Mouse (Mus musculus) midbrain, embryonic 15.5 days (tissue): ENCODE results near the gene Ly86. TPM values are rescaled to one million over a fixed set of nuclear protein-coding genes. Genes with fewer than 3 reads are reported as not detected.

Experiments
- ATAC-seq: fragments of 200-750 bp; cut with Nextera tagmentation; replicated peaks from 2 replicates; pipeline ENCODE4 v1.8.0; 2017; ENCODE audit warnings: moderate TSS enrichment
- H3K27ac ChIP-seq: fragments of 300-500 bp; sonication (generic); 2 replicates; pipeline ENCODE4 v1.5.1; 2015; ENCODE audit warnings: mild to moderate bottlenecking, inconsistent platforms
- H3K27me3 ChIP-seq: fragments of 300-500 bp; sonication (generic); replicated peaks from 2 replicates; pipeline ENCODE4 v1.6.1; 2015; ENCODE audit warnings: inconsistent platforms
- H3K36me3 ChIP-seq: fragments of 300-500 bp; sonication (generic); replicated peaks from 2 replicates; pipeline ENCODE4 v1.6.1; 2015; ENCODE audit warnings: inconsistent platforms
- H3K4me1 ChIP-seq: fragments of 300-500 bp; sonication (generic); 2 replicates; pipeline ENCODE4 v1.6.1; 2015; ENCODE audit warnings: inconsistent platforms
- H3K4me2 ChIP-seq: fragments of 300-500 bp; sonication (generic); 2 replicates; pipeline ENCODE4 v1.6.1; 2015; ENCODE audit warnings: inconsistent platforms, mild to moderate bottlenecking, moderate library complexity
- H3K4me3 ChIP-seq: fragments of 300-500 bp; sonication (generic); 2 replicates; pipeline ENCODE4 v1.5.1; 2015; ENCODE audit warnings: mild to moderate bottlenecking, inconsistent platforms
- H3K9ac ChIP-seq: fragments of 300-500 bp; sonication (generic); 2 replicates; pipeline ENCODE4 v1.6.1; 2015; ENCODE audit warnings: mild to moderate bottlenecking, inconsistent platforms
- H3K9me3 ChIP-seq: fragments of 300-500 bp; sonication (generic); 2 replicates; pipeline ENCODE4 v1.6.1; 2016; ENCODE audit warnings: inconsistent platforms
- WGBS: fragments of 180-500 bp; shearing (Covaris S2); methylation state at CpG from one replicate; pipeline ENCODE4 v1.1.7; 2015; ENCODE audit warnings: mixed read lengths; 5-methylcytosine and 5-hydroxymethylcytosine counted together
- polyA plus RNA-seq: library from polyadenylated mRNA; unstranded; fragments of >200 nt; fragmentation: Nextera tagmentation; extraction: Ambion mirVana; gene quantifications from 2 replicates; pipeline ENCODE4 v1.2.1, GENCODE M21; 2015

The Ly86 gene
- polyA plus RNA-seq, 1 experiment from 2014 or later = 6.8 TPM

- 0 out of 2 replicates have a peak, but pooled peaks cover 4% of the 10 kb centered on the region for H3K9me3 ChIP-seq
- H3K4me1 ChIP-seq = peaks cover 25% of the 10 kb centered on the region
- peak overlapping the region; percentile 50 for H3K4me2 ChIP-seq
- H3K4me3 ChIP-seq = no peak overlapping the region
- H3K27ac ChIP-seq = no peak overlapping the region
- no peaks in the 10 kb centered on the region for H3K36me3 ChIP-seq
- H3K27me3 ChIP-seq = 0 out of 2 replicates have a peak, but pooled peaks cover 6% of the 10 kb centered on the region
- peak; percentile 58 for ATAC-seq
- H3K9ac ChIP-seq = peak overlapping the region; percentile 4; the same call in 1 of the 2 replicates
- WGBS = 8% methylated on average over 13 of the region's 13 CpGs
Observed at GRCm38 (mm10) chr13:37453203-37453602, 108.2 kb downstream of the Ly86 start.

GRCm38 (mm10) chr13:37454356-37454755, 109.3 kb downstream of the Ly86 start:
- no peak for ATAC-seq
- Histone ChIP-seq H3K27ac (no peak overlapping the region), H3K4me2 (no peak overlapping the region), H3K9me3 (no peaks in the 10 kb centered on the region), H3K9ac (no peak overlapping the region), H3K4me1 (peaks cover 25% of the 10 kb centered on the region), H3K4me3 (no peak overlapping the region), H3K27me3 (0 out of 2 replicates have a peak, but pooled peaks cover 6% of the 10 kb centered on the region), H3K36me3 (no peaks in the 10 kb centered on the region)
- WGBS = 63% methylated on average over 6 of the region's 6 CpGs

DNA sequence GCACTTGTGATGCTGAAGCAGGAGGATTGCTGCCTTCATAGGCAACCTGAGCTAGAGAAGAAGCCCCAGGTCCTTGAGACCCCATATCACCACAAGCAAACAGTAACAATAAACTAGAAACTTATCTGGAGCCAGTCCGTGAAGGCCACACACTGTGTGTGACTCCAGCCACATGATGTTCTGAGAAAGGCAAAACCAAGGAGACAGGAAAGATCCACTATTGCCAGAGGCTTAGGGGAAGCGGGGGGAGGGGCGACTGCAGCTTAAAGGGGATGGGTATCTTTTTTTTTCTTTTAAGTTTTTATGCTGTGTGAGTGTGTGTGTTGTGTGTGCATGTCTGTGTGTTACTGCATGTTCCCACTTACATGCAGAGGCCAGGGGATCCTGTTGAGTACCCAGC, 110.6 kb downstream of the Ly86 start:
- Histone ChIP-seq H3K4me2 (no peak overlapping the region), H3K27me3 (0 out of 2 replicates have a peak, but pooled peaks cover 6% of the 10 kb centered on the region), H3K9me3 (no peaks in the 10 kb centered on the region), H3K36me3 (no peaks in the 10 kb centered on the region), H3K9ac (no peak overlapping the region), H3K4me1 (peaks cover 25% of the 10 kb centered on the region), H3K4me3 (no peak overlapping the region), H3K27ac (no peak overlapping the region)
- 70% methylated on average over 3 of the region's 3 CpGs for WGBS
- no peak for ATAC-seq

DNA sequence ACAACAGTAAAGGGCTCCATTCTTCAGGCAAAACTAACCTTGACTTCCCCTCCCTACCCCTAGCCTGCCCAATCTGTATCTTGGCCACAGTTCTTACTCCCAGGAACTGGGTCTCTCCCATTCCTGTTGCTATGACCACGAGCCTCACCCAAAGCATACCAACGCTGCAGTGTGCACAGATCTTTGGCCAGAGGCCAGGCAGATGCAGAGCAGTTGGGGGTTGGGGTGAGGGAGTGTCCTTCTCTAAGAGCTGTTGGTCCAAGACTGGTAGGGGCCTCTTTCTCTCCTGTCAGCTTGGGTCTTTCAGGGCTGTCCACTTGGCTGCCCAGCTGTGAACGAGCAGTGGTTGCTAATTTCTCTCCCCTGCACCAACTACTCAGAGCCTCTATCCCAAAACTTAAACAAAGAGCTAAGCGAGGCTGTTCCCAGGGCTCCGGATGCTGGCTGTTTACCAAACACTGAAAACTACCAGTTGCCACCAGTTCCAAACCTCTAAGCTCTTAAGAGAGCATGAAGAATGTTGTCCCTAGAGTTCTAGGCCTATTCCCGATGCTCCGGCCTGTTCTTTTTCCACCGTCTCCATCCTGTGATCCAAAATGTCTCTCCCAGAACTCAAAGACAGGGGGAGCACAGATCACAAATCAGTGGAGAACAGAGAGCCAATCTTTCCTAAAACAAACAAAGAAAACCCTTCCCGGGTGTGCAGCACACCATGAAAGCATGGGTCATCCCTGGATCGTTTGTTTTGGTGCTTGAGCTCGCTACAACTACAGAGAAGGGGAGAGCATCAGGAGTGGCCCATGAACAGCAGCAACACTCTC, 112.2 kb downstream of the Ly86 start:
- H3K4me3 ChIP-seq = no peak overlapping the region
- 39% methylated on average over 11 of the region's 11 CpGs for whole genome bisulfite sequencing
- H3K4me1 ChIP-seq = peaks cover 21% of the 10 kb centered on the region
- 0 out of 2 replicates have a peak overlapping the region, but pooled peaks have one; percentile 0 for H3K27ac ChIP-seq
- H3K36me3 ChIP-seq = no peaks in the 10 kb centered on the region
- H3K9me3 ChIP-seq = no peaks in the 10 kb centered on the region
- peak; percentile 58 for ATAC-seq
- no peak overlapping the region for H3K4me2 ChIP-seq
- 0 out of 2 replicates have a peak, but pooled peaks cover 6% of the 10 kb centered on the region for H3K27me3 ChIP-seq
- no peak overlapping the region for H3K9ac ChIP-seq

GRCm38 (mm10) chr13:37458557-37458956, 113.5 kb downstream of the Ly86 start:
- 86% methylated on average over 5 of the region's 5 CpGs for WGBS
- ATAC-seq = no peak
- Histone ChIP-seq H3K36me3 (no peaks in the 10 kb centered on the region), H3K27ac (no peak overlapping the region), H3K4me1 (peaks cover 9% of the 10 kb centered on the region), H3K9ac (no peak overlapping the region), H3K4me3 (no peak overlapping the region), H3K4me2 (no peak overlapping the region), H3K27me3 (no peaks in the 10 kb centered on the region), H3K9me3 (no peaks in the 10 kb centered on the region)

DNA sequence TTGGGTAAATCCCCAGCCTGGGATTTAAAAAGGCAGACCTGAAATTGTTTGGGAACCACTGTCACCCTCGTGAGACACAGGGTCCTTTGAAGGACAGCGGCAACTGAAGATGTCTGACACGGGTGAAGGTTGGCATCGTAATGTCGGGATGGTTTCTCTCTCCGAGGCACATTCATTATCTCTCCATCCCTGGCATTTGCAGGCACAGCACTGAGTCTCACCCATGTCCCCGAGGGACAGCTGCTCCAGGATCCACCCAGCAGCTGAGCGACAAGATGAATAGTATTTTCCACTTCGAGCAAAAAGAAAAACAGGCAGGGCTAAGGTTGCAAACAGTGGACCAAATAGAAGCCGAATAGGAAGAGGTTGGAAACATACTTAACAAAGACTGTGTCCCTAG, 114.0 kb downstream of the Ly86 start:
- Histone ChIP-seq H3K9ac (no peak overlapping the region), H3K4me1 (peaks cover 9% of the 10 kb centered on the region), H3K4me3 (no peak overlapping the region), H3K27me3 (no peaks in the 10 kb centered on the region), H3K9me3 (no peaks in the 10 kb centered on the region), H3K4me2 (no peak overlapping the region), H3K27ac (no peak overlapping the region), H3K36me3 (no peaks in the 10 kb centered on the region)
- no peak for ATAC-seq
- 73% methylated on average over 10 of the region's 10 CpGs for WGBS

GRCm38 (mm10) chr13:37459957-37460930, 115.2 kb downstream of the Ly86 start:
- no peak overlapping the region for H3K4me2 ChIP-seq
- ATAC-seq = no peak
- no peaks in the 10 kb centered on the region for H3K27me3 ChIP-seq
- no peaks in the 10 kb centered on the region for H3K36me3 ChIP-seq
- H3K4me1 ChIP-seq = peaks cover 9% of the 10 kb centered on the region
- H3K27ac ChIP-seq = no peak overlapping the region
- WGBS = 74% methylated on average over 28 of the region's 28 CpGs
- no peaks in the 10 kb centered on the region for H3K9me3 ChIP-seq
- no peak overlapping the region for H3K4me3 ChIP-seq
- no peak overlapping the region for H3K9ac ChIP-seq

- Histone ChIP-seq H3K36me3 (no peaks in the 10 kb centered on the region), H3K4me3 (no peak overlapping the region), H3K27me3 (no peaks in the 10 kb centered on the region), H3K9me3 (no peaks in the 10 kb centered on the region), H3K9ac (no peak overlapping the region), H3K4me2 (no peak overlapping the region), H3K4me1 (peaks cover under 1% of the 10 kb centered on the region; the same call in 1 of the 2 replicates), H3K27ac (no peak overlapping the region)
- WGBS = 94% methylated on average over 12 of the region's 12 CpGs
- ATAC-seq = no peak
Observed at GRCm38 (mm10) chr13:37462049-37462702, 117.2 kb downstream of the Ly86 start.

- no peak for ATAC-seq
- Histone ChIP-seq H3K36me3 (no peaks in the 10 kb centered on the region), H3K4me3 (no peak overlapping the region), H3K9me3 (no peaks in the 10 kb centered on the region), H3K9ac (no peak overlapping the region), H3K4me1 (peaks cover 8% of the 10 kb centered on the region; the same call in 1 of the 2 replicates), H3K27ac (no peak overlapping the region), H3K4me2 (no peak overlapping the region), H3K27me3 (no peaks in the 10 kb centered on the region; the same call in 1 of the 2 replicates)
- WGBS = 89% methylated on average over 6 of the region's 6 CpGs
Observed at GRCm38 (mm10) chr13:37465710-37466109, 120.7 kb downstream of the Ly86 start.

DNA sequence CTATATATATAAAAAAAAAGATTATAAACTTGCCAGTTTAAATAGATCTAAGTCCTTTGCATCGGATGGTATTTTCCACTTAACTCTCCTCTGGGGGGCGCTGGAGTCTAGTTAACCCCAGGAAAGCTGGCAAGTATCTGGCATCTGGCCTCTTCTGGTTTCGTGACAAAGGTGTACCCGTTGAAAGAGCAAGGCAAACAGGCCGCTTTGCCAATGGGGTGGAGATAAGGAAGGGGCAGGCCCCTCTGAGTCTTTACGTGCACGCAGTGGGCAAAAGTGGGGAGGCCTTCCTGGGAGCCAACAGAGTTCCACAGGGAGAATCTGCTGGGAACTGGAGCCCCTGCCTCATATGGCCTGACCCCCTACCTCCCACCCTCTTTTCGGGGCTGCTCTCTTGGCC, 122.8 kb downstream of the Ly86 start:
- Histone ChIP-seq H3K9ac (no peak overlapping the region), H3K4me3 (no peak overlapping the region), H3K9me3 (no peaks in the 10 kb centered on the region), H3K4me2 (no peak overlapping the region; the same call in 1 of the 2 replicates), H3K4me1 (peaks cover 8% of the 10 kb centered on the region; the same call in 1 of the 2 replicates), H3K36me3 (no peaks in the 10 kb centered on the region), H3K27me3 (no peaks in the 10 kb centered on the region; the same call in 1 of the 2 replicates), H3K27ac (no peak overlapping the region)
- WGBS = 12% methylated on average over 8 of the region's 8 CpGs
- ATAC-seq = 0 out of 2 replicates have a peak, but pooled peaks have one; percentile 30
